Mouse (Mus musculus) megakaryocyte, embryonic 14.5 days (primary cell): ENCODE measurements around the gene Gm20388.

Experiments
- FLI1 ChIP-seq: IDR thresholded peaks from 2 replicates; pipeline ENCODE4 v1.6.1; 2012; ENCODE audit warnings: low read length, inconsistent platforms, mixed read lengths
- GATA1 ChIP-seq: IDR thresholded peaks from 3 replicates; pipeline ENCODE4 v1.6.1; 2012; ENCODE audit warnings: mixed read lengths, low read length, inconsistent platforms, borderline replicate concordance

GRCm38 (mm10) chr8:123788416-123789170 lies 3878.0 kb downstream of the Gm20388 start:
- no peak for TF ChIP-seq GATA1
- TF ChIP-seq FLI1: no peak
